Mouse (Mus musculus) neural tube, embryonic 14.5 days (tissue): ENCODE measurements around the gene Plvap. TPM values are rescaled to one million over a fixed set of nuclear protein-coding genes. Genes with fewer than 3 reads are reported as not detected.

Experiments
- ATAC-seq: fragments of 200-750 bp; cut with Nextera tagmentation; 2 replicates; pipeline ENCODE4 v1.8.0; 2017; ENCODE audit warnings: low read depth, mild to moderate bottlenecking, moderate TSS enrichment, moderate library complexity
- H3K27ac ChIP-seq: fragments of 300-500 bp; sonication (generic); 2 replicates; pipeline ENCODE4 v1.5.1; 2014; ENCODE audit warnings: low read depth, mild to moderate bottlenecking, control low read depth, low read length, moderate library complexity, mixed read lengths
- H3K27me3 ChIP-seq: fragments of 300-500 bp; sonication (generic); 2 replicates; pipeline ENCODE4 v1.6.1; 2014; ENCODE audit warnings: low read length; ENCODE audit not compliant: control insufficient read depth, insufficient read depth
- H3K36me3 ChIP-seq: fragments of 300-500 bp; sonication (generic); 2 replicates; pipeline ENCODE4 v1.6.1; 2014; ENCODE audit warnings: low read length, mixed read lengths; ENCODE audit not compliant: control insufficient read depth, insufficient read depth
- H3K4me1 ChIP-seq: fragments of 300-500 bp; sonication (generic); 2 replicates; pipeline ENCODE4 v1.6.1; 2014; ENCODE audit warnings: low read length; ENCODE audit not compliant: control insufficient read depth, insufficient read depth
- H3K4me2 ChIP-seq: fragments of 300-500 bp; sonication (generic); 2 replicates; pipeline ENCODE4 v1.6.1; 2014; ENCODE audit warnings: mild to moderate bottlenecking, low read depth, low read length, control low read depth
- H3K4me3 ChIP-seq: fragments of 300-500 bp; sonication (generic); 2 replicates; pipeline ENCODE4 v1.5.1; 2014; ENCODE audit warnings: low read depth, low read length, control low read depth, mixed read lengths
- H3K9ac ChIP-seq: fragments of 300-500 bp; sonication (generic); replicated peaks from 2 replicates; pipeline ENCODE4 v1.6.1; 2014; ENCODE audit warnings: low read depth, mild to moderate bottlenecking, control low read depth, low read length, mixed read lengths
- H3K9me3 ChIP-seq: fragments of 300-500 bp; sonication (generic); 2 replicates; pipeline ENCODE4 v1.6.1; 2016; ENCODE audit warnings: low read length; ENCODE audit not compliant: control insufficient read depth
- WGBS: fragments of 180-500 bp; shearing (Covaris S2); extraction: QIAGEN DNeasy Blood & Tissue Kit; methylation state at CpG from one replicate; pipeline ENCODE4 v1.1.7; 2014; 5-methylcytosine and 5-hydroxymethylcytosine counted together
- polyA plus RNA-seq: library from polyadenylated mRNA; unstranded; fragments of >200 nt; fragmentation: Nextera tagmentation; extraction: Ambion mirVana; gene quantifications from 2 replicates; pipeline ENCODE4 v1.2.1, GENCODE M21; 2014

The Plvap gene
- polyA plus RNA-seq, 1 experiment from 2014 or later = 5.4 TPM

- peaks cover 14% of the 10 kb centered on the region for H3K4me1 ChIP-seq
- H3K27ac ChIP-seq = peak within 1 kb of the TSS; percentile 82
- 5% methylated on average over 47 of the region's 58 CpGs for WGBS
- no peaks in the 10 kb centered on the region for H3K27me3 ChIP-seq
- H3K4me3 ChIP-seq = peak within 1 kb of the TSS; percentile 81
- peaks cover 15% of the 10 kb centered on the region; the same call in 1 of the 2 replicates for H3K36me3 ChIP-seq
- peak within 1 kb of the TSS; percentile 95 for H3K9ac ChIP-seq
- peak within 1 kb of the TSS; percentile 84 for H3K4me2 ChIP-seq
- peak; percentile 76 for ATAC-seq
- H3K9me3 ChIP-seq = no peaks in the 10 kb centered on the region
These were observed 26.1 kb downstream of the Plvap start, which contains the start of gene Ano8 for GRCm38 (mm10) chr8:71485142-71486135. Gene Ano8, minus strand, starts transcription at chr8:71485963.

DNA sequence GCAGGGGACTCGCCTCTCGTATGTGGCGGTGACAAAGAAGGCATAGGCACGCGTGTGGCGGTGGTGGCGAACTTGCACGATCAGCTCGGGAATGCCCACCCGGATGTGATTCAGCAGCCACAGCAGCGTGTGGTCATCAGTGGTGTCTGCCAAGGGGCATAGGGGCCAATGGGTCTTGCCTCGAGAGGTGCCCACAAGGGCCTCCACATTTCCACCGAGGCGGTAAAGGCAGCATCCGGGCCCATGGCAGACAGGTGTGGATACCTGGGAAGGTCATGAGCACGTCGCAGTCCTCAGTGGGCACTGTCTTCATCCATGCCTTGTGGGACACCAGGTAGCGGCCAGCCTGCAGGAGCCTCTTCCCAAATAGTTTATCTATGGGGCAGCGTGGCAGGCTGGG, 26.8 kb downstream of the Plvap start:
- no peaks in the 10 kb centered on the region for H3K9me3 ChIP-seq
- peak overlapping the region; percentile 81 for H3K4me3 ChIP-seq
- H3K27ac ChIP-seq = no peak overlapping the region
- H3K27me3 ChIP-seq = no peaks in the 10 kb centered on the region
- H3K4me2 ChIP-seq = peak overlapping the region; percentile 84
- H3K4me1 ChIP-seq = peaks cover 14% of the 10 kb centered on the region
- ATAC-seq = no peak
- 93% methylated on average over 19 of the region's 19 CpGs for WGBS
- peak overlapping the region; percentile 95 for H3K9ac ChIP-seq
- H3K36me3 ChIP-seq = peaks cover 18% of the 10 kb centered on the region; the same call in 1 of the 2 replicates

DNA sequence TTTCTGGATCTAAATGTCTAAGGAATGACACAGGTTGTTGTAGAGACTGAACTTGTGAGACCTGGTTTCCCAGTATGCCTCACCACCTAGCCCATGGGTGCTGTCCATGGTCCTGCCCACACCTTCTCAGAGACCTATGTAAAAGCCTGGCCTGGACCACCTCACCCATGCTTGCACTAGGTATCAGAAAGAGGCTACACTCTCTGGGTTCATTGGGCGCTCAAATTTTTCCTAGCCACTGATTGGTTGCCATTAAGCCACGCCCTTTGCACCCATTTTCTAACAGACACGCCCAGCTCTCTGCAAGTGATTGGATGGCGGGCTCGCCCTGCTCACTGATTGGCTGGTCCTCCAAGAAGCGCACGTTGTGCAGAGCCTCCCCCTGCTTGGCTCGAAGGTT, 27.6 kb downstream of the Plvap start:
- no peak overlapping the region for H3K27ac ChIP-seq
- H3K4me2 ChIP-seq = no peak overlapping the region; the same call in 1 of the 2 replicates
- 48% methylated on average over 8 of the region's 8 CpGs for WGBS
- no peak overlapping the region for H3K4me3 ChIP-seq
- H3K4me1 ChIP-seq = peaks cover 9% of the 10 kb centered on the region
- no peaks in the 10 kb centered on the region for H3K27me3 ChIP-seq
- no peaks in the 10 kb centered on the region for H3K9me3 ChIP-seq
- H3K9ac ChIP-seq = no peak overlapping the region
- H3K36me3 ChIP-seq = peaks cover 26% of the 10 kb centered on the region; the same call in 1 of the 2 replicates
- ATAC-seq = no peak

GRCm38 (mm10) chr8:71478943-71479342, 32.6 kb downstream of the Plvap start:
- ATAC-seq = no peak
- Histone ChIP-seq H3K27ac (no peak overlapping the region), H3K36me3 (peaks cover 38% of the 10 kb centered on the region), H3K4me1 (peaks cover 11% of the 10 kb centered on the region; the same call in 1 of the 2 replicates), H3K4me3 (no peak overlapping the region), H3K9me3 (no peaks in the 10 kb centered on the region), H3K4me2 (no peak overlapping the region), H3K27me3 (no peaks in the 10 kb centered on the region), H3K9ac (no peak overlapping the region)
- 92% methylated on average over 11 of the region's 11 CpGs for WGBS

DNA sequence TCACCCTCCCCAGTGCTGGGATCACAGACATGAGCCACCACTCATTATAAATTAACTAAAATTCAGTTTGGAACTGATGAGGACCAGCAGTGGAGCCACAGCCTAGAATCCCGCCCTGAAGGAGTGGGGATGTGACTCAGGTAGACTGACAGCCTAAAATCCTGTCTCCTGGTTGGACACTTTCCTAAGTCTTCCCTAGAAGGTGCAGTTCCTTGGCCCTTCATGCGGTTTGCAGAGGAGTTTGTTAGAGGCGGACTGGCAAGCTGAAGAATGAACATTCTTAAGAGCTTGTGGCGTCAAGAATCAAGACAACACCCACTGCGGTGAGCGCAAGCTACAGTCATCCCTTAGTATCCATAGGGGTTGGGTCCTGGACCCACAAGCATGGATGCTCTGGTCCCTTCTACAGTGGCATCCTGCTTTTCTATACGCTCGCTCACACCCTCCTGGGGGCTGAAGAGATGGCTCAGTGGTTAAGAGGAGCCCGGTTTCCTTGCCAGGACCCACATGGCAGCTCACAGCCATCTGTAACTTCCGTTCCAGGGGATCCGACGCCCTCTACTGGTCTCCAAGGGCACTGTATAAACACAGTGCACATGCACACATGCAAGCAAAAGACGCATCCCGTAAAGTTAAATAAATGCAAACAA, 34.2 kb downstream of the Plvap start:
- Histone ChIP-seq H3K9me3 (no peaks in the 10 kb centered on the region), H3K4me2 (peak overlapping the region; percentile 84; the same call in 1 of the 2 replicates), H3K27me3 (no peaks in the 10 kb centered on the region), H3K9ac (peak overlapping the region; percentile 66), H3K4me1 (peaks cover 11% of the 10 kb centered on the region; the same call in 1 of the 2 replicates), H3K36me3 (peaks cover 48% of the 10 kb centered on the region), H3K4me3 (peak overlapping the region; percentile 44), H3K27ac (peak overlapping the region; percentile 84; the same call in 1 of the 2 replicates)
- WGBS = 39% methylated on average over 14 of the region's 14 CpGs
- no peak for ATAC-seq

- no peaks in the 10 kb centered on the region for H3K9me3 ChIP-seq
- WGBS = under 1% methylated on average over 99 of the region's 121 CpGs
- H3K36me3 ChIP-seq = peaks cover 55% of the 10 kb centered on the region
These were observed 35.2 kb downstream of the Plvap start for GRCm38 (mm10) chr8:71476099-71476940.

DNA sequence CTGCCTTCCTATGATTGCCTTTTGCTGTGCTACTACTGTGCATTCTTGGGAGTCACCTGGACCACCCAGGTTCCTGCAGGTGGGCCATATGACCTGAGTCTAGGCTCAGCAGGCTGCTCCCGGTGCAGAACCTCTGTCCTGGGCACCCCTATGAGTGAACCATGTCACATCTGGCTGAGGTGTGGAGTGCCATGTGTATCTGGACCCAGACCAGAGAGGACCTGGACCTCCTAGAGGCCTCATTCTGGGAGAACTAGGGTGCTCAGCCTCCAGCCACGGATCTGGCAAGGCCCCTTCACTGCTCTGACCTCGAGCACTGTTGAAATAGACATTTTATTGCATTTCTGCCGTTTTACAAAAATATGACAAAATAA, 35.9 kb downstream of the Plvap start:
- ATAC-seq = peak; percentile 15; the same call in 1 of the 2 replicates
- Histone ChIP-seq H3K27ac (peak overlapping the region; percentile 84), H3K27me3 (no peaks in the 10 kb centered on the region), H3K9me3 (no peaks in the 10 kb centered on the region), H3K36me3 (peaks cover 50% of the 10 kb centered on the region), H3K4me2 (peak overlapping the region; percentile 84), H3K4me3 (peak overlapping the region; percentile 44), H3K9ac (peak overlapping the region; percentile 66), H3K4me1 (peaks cover 14% of the 10 kb centered on the region; the same call in 1 of the 2 replicates)
- WGBS = 23% methylated on average over 4 of the region's 4 CpGs

More at GRCm38 (mm10) chr8:71476099-71476940, 35.2 kb downstream of the Plvap start:
- Histone ChIP-seq H3K4me3 (peak overlapping the region; percentile 44), H3K27me3 (no peaks in the 10 kb centered on the region), H3K27ac (peak overlapping the region; percentile 84), H3K4me2 (peak overlapping the region; percentile 84), H3K9ac (peak overlapping the region; percentile 66), H3K4me1 (peaks cover 11% of the 10 kb centered on the region; the same call in 1 of the 2 replicates)
- ATAC-seq = peak; percentile 66
